In genomic region chr9:106220894-106221523, GRCm38 (mm10) we compare ENCODE assay signal across 27 mouse cellular contexts. TPM values are rescaled to one million over a fixed set of nuclear protein-coding genes. Genes with fewer than 3 reads are reported as not detected.
DNase-seq lines count a peak whose midpoint lies in the region; ATAC-seq and TF ChIP-seq lines count a peak whose summit lies in the region.
"Had no signal": no experiment of that assay in that cellular context is flagged by ENCODE, and none has a peak within 500 bp of the region (broad histone marks: within the 10 kb centered on the region; RNA-seq: fewer than 3 reads in every experiment).

No protein-coding gene starts in this region.

- TF ChIP-seq EP300 in CH12.LX (IDR thresholded peaks at IDR 0.05; ENCODE audit: low read length), result no peak

- in situ Hi-C loops in CH12.LX (cut with MboI; ENCODE audit: low pct_ligation_motif_present, low pct_unique_long_range_greater_than_20kb, low sequenced_read_pairs), result no loop called here

- H3K4me1 ChIP-seq in kidney, embryonic 16.5 days (ENCODE audit: insufficient read depth, low read length), result peaks cover 17% of the 10 kb centered on the region
- H3K4me1 ChIP-seq in CH12.LX (ENCODE audit: control insufficient read depth in 1 of 2, insufficient read depth in 2 of 2), result peaks cover 34 to 64% of the 10 kb centered on the region in 2 experiments
- peaks cover 41% of the 10 kb centered on the region for H3K4me1 ChIP-seq in bone marrow macrophage, adult 2 months (ENCODE audit: control insufficient read depth, insufficient read depth, low read length)

- no peaks in the 10 kb centered on the region for H3K36me3 ChIP-seq in kidney, embryonic 16.5 days (ENCODE audit: insufficient read depth, low read length)
- H3K36me3 ChIP-seq in CH12.LX (replicated peaks in 1 of 2; ENCODE audit: control insufficient read depth in 1 of 2, insufficient read depth in 1 of 2, low read length in 1 of 2), result peaks cover 25 to 42% of the 10 kb centered on the region in 2 experiments
- H3K36me3 ChIP-seq: forebrain, embryonic 12.5 days; heart, embryonic 10.5 days had no signal

- H3K4me2 ChIP-seq in kidney, embryonic 16.5 days (replicated peaks; ENCODE audit: low read depth, low read length), result no peak overlapping the region
- no peak overlapping the region for H3K4me2 ChIP-seq in CH12.LX (ENCODE audit: insufficient read depth, low read depth, poor library complexity, severe bottlenecking)
- H3K4me2 ChIP-seq: forebrain, embryonic 12.5 days; heart, embryonic 13.5 days; hindbrain, embryonic 14.5 days had no signal

- TF ChIP-seq RAD21 in CH12.LX (IDR thresholded peaks at IDR 0.05; ENCODE audit: low read depth, low read length), result no peak

- H3K27ac ChIP-seq in kidney, embryonic 16.5 days (ENCODE audit: low read length), result 0 out of 2 replicates have a peak overlapping the region, but pooled peaks have one; percentile 31
- H3K27ac ChIP-seq in CH12.LX (ENCODE audit: insufficient read depth, low read depth), result no peak overlapping the region
- peak overlapping the region; percentile 92; the same call in 1 of the 2 replicates for H3K27ac ChIP-seq in bone marrow macrophage, adult 2 months (ENCODE audit: insufficient read depth, low read depth, low read length)
- H3K27ac ChIP-seq: forebrain, embryonic 12.5 days; heart, adult 2 months; heart, embryonic 10.5 days; heart, embryonic 13.5 days; hindbrain, embryonic 14.5 days; hindbrain, postnatal 0 days had no signal

- dilution Hi-C loops in CH12.LX (cut with MboI; ENCODE audit: extremely low pct_ligation_motif_present, extremely low pct_unique_long_range_greater_than_20kb, low sequenced_read_pairs), result no loop called here

- H3K9me3 ChIP-seq in kidney, embryonic 16.5 days (ENCODE audit: low read length), result no peaks in the 10 kb centered on the region
- H3K9me3 ChIP-seq in CH12.LX (replicated peaks; ENCODE audit: low read length), result peaks cover 39% of the 10 kb centered on the region
- H3K9me3 ChIP-seq: forebrain, embryonic 12.5 days; G1E; heart, embryonic 10.5 days; heart, embryonic 13.5 days had no signal

- DNase-seq in kidney, adult 9 months, result peak; percentile 59
- DNase-seq in kidney, postnatal 10 days, result no peak
- no peak for DNase-seq in kidney, adult 8-10 months
- no peak for DNase-seq in CH12.LX (ENCODE audit: extremely low read depth)
- DNase-seq in neural tube, embryonic 10.5 days (ENCODE audit: extremely low spot score, low spot score), result no peak
- DNase-seq: adrenal gland, adult 8-10 months; adrenal gland, postnatal 25 days; cerebellum, adult 18-20 months; cerebellum, adult 9-10 months; cerebellum, postnatal 14 days; gastrocnemius, postnatal 10 days; gastrocnemius, postnatal 36 days; heart, adult 2 months; heart, postnatal 14 days; heart, postnatal 4 days had no signal

- H3K79me2 ChIP-seq in CH12.LX (replicated peaks; ENCODE audit: control insufficient read depth, extremely low read depth, insufficient read depth, poor library complexity, severe bottlenecking), result no peaks in the 10 kb centered on the region

- ATAC-seq in kidney, embryonic 16.5 days (ENCODE audit: low FRiP score, low TSS enrichment), result peak; percentile 62
- no peak for ATAC-seq in erythroblast, adult 5-6 weeks (replicated peaks; ENCODE audit: low FRiP score, poor library complexity, severe bottlenecking)
- ATAC-seq: forebrain, embryonic 16.5 days; hindbrain, postnatal 0 days had no signal

- no peak overlapping the region for H3K4me3 ChIP-seq in kidney, embryonic 16.5 days (ENCODE audit: low read length)
- H3K4me3 ChIP-seq in CH12.LX (replicated peaks in 1 of 3; ENCODE audit: low read depth in 2 of 3, low read length in 2 of 3, poor library complexity in 1 of 3), result no peak overlapping the region
- no peak overlapping the region for H3K4me3 ChIP-seq in bone marrow macrophage, adult 2 months (ENCODE audit: insufficient read depth, low read length)
- H3K4me3 ChIP-seq: forebrain, embryonic 12.5 days; heart, adult 2 months; heart, embryonic 10.5 days; heart, embryonic 13.5 days had no signal

- WGBS in kidney, embryonic 16.5 days, result 23% methylated on average over 8 of the region's 8 CpGs

- H3K9ac ChIP-seq in kidney, embryonic 16.5 days (replicated peaks; ENCODE audit: low read length), result no peak overlapping the region
- H3K9ac ChIP-seq in CH12.LX (ENCODE audit: insufficient read depth, low read depth), result no peak overlapping the region
- H3K9ac ChIP-seq: forebrain, embryonic 12.5 days; heart, embryonic 13.5 days; hindbrain, embryonic 14.5 days had no signal

- TF ChIP-seq CTCF in CH12.LX (conservative IDR thresholded peaks at IDR 0.05 in 1 of 2, IDR thresholded peaks at IDR 0.05 in 1 of 2; ENCODE audit: low read depth in 2 of 2, low read length in 2 of 2), result no peak
- no peak for TF ChIP-seq CTCF in bone marrow macrophage, adult 2 months (IDR thresholded peaks at IDR 0.05; ENCODE audit: low read depth, low read length)

- no peak for TF ChIP-seq POLR2A in CH12.LX (IDR thresholded peaks at IDR 0.05; ENCODE audit: low read depth, low read length)
- no peak for TF ChIP-seq POLR2A in bone marrow macrophage, adult 2 months (IDR thresholded peaks at IDR 0.05; ENCODE audit: borderline replicate concordance, low read depth, low read length)

- H3K27me3 ChIP-seq in kidney, embryonic 16.5 days (ENCODE audit: insufficient read depth, low read length), result peaks cover 7% of the 10 kb centered on the region; the same call in 1 of the 2 replicates
- no peaks in the 10 kb centered on the region for H3K27me3 ChIP-seq in CH12.LX (replicated peaks)

TF ChIP-seq in CH12.LX, 34 proteins besides CTCF, POLR2A, EP300 and RAD21:
- TF ChIP-seq PAX5 (IDR thresholded peaks at IDR 0.05; ENCODE audit: low read length) (no peak), MAFK (IDR thresholded peaks at IDR 0.05; ENCODE audit: insufficient replicate concordance, low read length) (0 out of 2 replicates have a peak, but pooled peaks have one; percentile 4), BHLHE40 (IDR thresholded peaks at IDR 0.05; ENCODE audit: low read depth, low read length) (0 out of 2 replicates have a peak, but pooled peaks have one; percentile 11)

RNA-seq across cellular contexts. Expression of gene Tlr9, which starts 1.4 kb away (rescaled TPM):
- 0.07 TPM in 1 of 2 replicates, not detected in the other for polyA plus RNA-seq in kidney, embryonic 16.5 days (2015; fragmentation: Nextera tagmentation; extraction: Ambion mirVana)
- 1.4 and 1.5 TPM in 2 replicates for total RNA-seq in CH12.LX (2012; rRNA removed)
- total RNA-seq in CH12.LX (2014; rRNA removed), result 0.54 and 1.0 TPM in 2 replicates
- polyA plus RNA-seq in CH12.LX (2012; ENCODE audit: insufficient read length, low read depth), result 9.9 and 12.5 TPM in 2 replicates
- 41.6 and 61.6 TPM in 2 replicates for polyA plus RNA-seq in bone marrow macrophage, adult 2 months (2012; ENCODE audit: insufficient read depth, insufficient read length, missing spikeins)
- total RNA-seq in erythroblast, adult 5-6 weeks (2015; ENCODE audit: low replicate concordance), result 5.0 and 6.1 TPM in 2 replicates
- 0.56 and 1.9 TPM in 2 replicates for total RNA-seq in erythroblast, adult 5-6 weeks (2017; ENCODE audit: low replicate concordance)
- polyA plus RNA-seq: embryonic facial prominence, embryonic 11.5 days; forebrain, embryonic 12.5 days; forebrain, embryonic 16.5 days; G1E; heart, embryonic 10.5 days; heart, embryonic 13.5 days; hindbrain, embryonic 11.5 days had no signal

RNA-seq across cellular contexts. Expression of gene Twf2, which starts 18.1 kb away (rescaled TPM):
- 72.7 and 75.5 TPM in 2 replicates for polyA plus RNA-seq in kidney, embryonic 16.5 days (2015; fragmentation: Nextera tagmentation; extraction: Ambion mirVana)
- 120 and 156 TPM in 2 replicates for total RNA-seq in CH12.LX (2012; rRNA removed)
- 177 and 186 TPM in 2 replicates for total RNA-seq in CH12.LX (2014; rRNA removed)
- polyA plus RNA-seq in CH12.LX (2012; ENCODE audit: insufficient read length, low read depth), result 129 and 131 TPM in 2 replicates
- 99.0 and 113 TPM in 2 replicates for polyA plus RNA-seq in bone marrow macrophage, adult 2 months (2012; ENCODE audit: insufficient read depth, insufficient read length, missing spikeins)
- 11.7 and 20.5 TPM in 2 replicates for total RNA-seq in erythroblast, adult 5-6 weeks (2015; ENCODE audit: low replicate concordance)
- 18.5 and 25.8 TPM in 2 replicates for total RNA-seq in erythroblast, adult 5-6 weeks (2017; ENCODE audit: low replicate concordance)

RNA-seq across cellular contexts. Expression of gene Ppm1m, which starts 21.5 kb away (rescaled TPM):
- polyA plus RNA-seq in kidney, embryonic 16.5 days (2015; fragmentation: Nextera tagmentation; extraction: Ambion mirVana), result 56.8 and 58.8 TPM in 2 replicates
- total RNA-seq in CH12.LX (2012; rRNA removed) (86.0 and 103 TPM in 2 replicates), CH12.LX (2014; rRNA removed) (54.7 and 60.1 TPM in 2 replicates)
- polyA plus RNA-seq in CH12.LX (2012; ENCODE audit: insufficient read length, low read depth), result 99.8 and 111 TPM in 2 replicates
- polyA plus RNA-seq in bone marrow macrophage, adult 2 months (2012; ENCODE audit: insufficient read depth, insufficient read length, missing spikeins), result 41.5 and 42.6 TPM in 2 replicates
- 6.9 and 11.7 TPM in 2 replicates for total RNA-seq in erythroblast, adult 5-6 weeks (2015; ENCODE audit: low replicate concordance)
- total RNA-seq in erythroblast, adult 5-6 weeks (2017; ENCODE audit: low replicate concordance), result 9.0 and 17.0 TPM in 2 replicates

RNA-seq across cellular contexts. Expression of gene Alas1, which starts 27.4 kb away (rescaled TPM):
- 122 and 128 TPM in 2 replicates for polyA plus RNA-seq in kidney, embryonic 16.5 days (2015; fragmentation: Nextera tagmentation; extraction: Ambion mirVana)
- total RNA-seq in CH12.LX (2012; rRNA removed) (65.1 and 71.9 TPM in 2 replicates), CH12.LX (2014; rRNA removed) (93.1 and 105 TPM in 2 replicates)
- polyA plus RNA-seq in CH12.LX (2012; ENCODE audit: insufficient read length, low read depth), result 68.2 and 69.6 TPM in 2 replicates
- polyA plus RNA-seq in bone marrow macrophage, adult 2 months (2012; ENCODE audit: insufficient read depth, insufficient read length, missing spikeins), result 67.2 and 70.5 TPM in 2 replicates
- 72.5 and 82.2 TPM in 2 replicates for total RNA-seq in erythroblast, adult 5-6 weeks (2015; ENCODE audit: low replicate concordance)
- total RNA-seq in erythroblast, adult 5-6 weeks (2017; ENCODE audit: low replicate concordance), result 51.7 and 126 TPM in 2 replicates

RNA-seq across cellular contexts. Expression of gene Wdr82, which starts 50.3 kb away (rescaled TPM):
- polyA plus RNA-seq in kidney, embryonic 16.5 days (2015; fragmentation: Nextera tagmentation; extraction: Ambion mirVana), result 20.7 and 20.8 TPM in 2 replicates
- 70.4 and 90.7 TPM in 2 replicates for total RNA-seq in CH12.LX (2012; rRNA removed)
- total RNA-seq in CH12.LX (2014; rRNA removed), result 117 and 131 TPM in 2 replicates
- 93.6 and 100 TPM in 2 replicates for polyA plus RNA-seq in CH12.LX (2012; ENCODE audit: insufficient read length, low read depth)
- polyA plus RNA-seq in bone marrow macrophage, adult 2 months (2012; ENCODE audit: insufficient read depth, insufficient read length, missing spikeins), result 30.8 and 37.0 TPM in 2 replicates
- total RNA-seq in erythroblast, adult 5-6 weeks (2015; ENCODE audit: low replicate concordance), result 16.5 and 18.6 TPM in 2 replicates
- total RNA-seq in erythroblast, adult 5-6 weeks (2017; ENCODE audit: low replicate concordance), result 19.7 and 23.3 TPM in 2 replicates

Comparison
In these comparisons a context has a peak if more than half of its experiments do, and no peak if none do; other contexts are left out.
1. RNA of gene Tlr9, which starts 1.4 kb away (polyA plus RNA-seq): 41.6 to 61.6 TPM in bone marrow macrophage, adult 2 months and 9.9 to 12.5 TPM in CH12.LX; 0.07 TPM in kidney, embryonic 16.5 days; every median in the first group is over 10 times any median in the second.